Mouse (Mus musculus) intestine, embryonic 16.5 days (tissue): ENCODE results near the gene Plcg1. TPM values are rescaled to one million over a fixed set of nuclear protein-coding genes. Genes with fewer than 3 reads are reported as not detected.

Experiments
- ATAC-seq: fragments of 200-750 bp; cut with Nextera tagmentation; 2 replicates; pipeline ENCODE4 v1.8.0; 2017; ENCODE audit warnings: moderate TSS enrichment, moderate library complexity
- H3K27ac ChIP-seq: fragments of 300-500 bp; sonication (generic); 2 replicates; pipeline ENCODE4 v1.5.1; 2014; ENCODE audit warnings: mild to moderate bottlenecking, low read length
- H3K27me3 ChIP-seq: fragments of 300-500 bp; sonication (generic); replicated peaks from 2 replicates; pipeline ENCODE4 v1.6.1; 2014; ENCODE audit warnings: low read length, control low read depth, mixed read lengths; ENCODE audit not compliant: control insufficient read depth, insufficient read depth
- H3K36me3 ChIP-seq: fragments of 300-500 bp; sonication (generic); 2 replicates; pipeline ENCODE4 v1.6.1; 2014; ENCODE audit warnings: low read length, control low read depth; ENCODE audit not compliant: control insufficient read depth, insufficient read depth
- H3K4me1 ChIP-seq: fragments of 300-500 bp; sonication (generic); 2 replicates; pipeline ENCODE4 v1.6.1; 2014; ENCODE audit warnings: low read length, control low read depth, mixed read lengths; ENCODE audit not compliant: control insufficient read depth, insufficient read depth
- H3K4me2 ChIP-seq: fragments of 300-500 bp; sonication (generic); 2 replicates; pipeline ENCODE4 v1.6.1; 2014; ENCODE audit warnings: low read depth, low read length, control low read depth
- H3K4me3 ChIP-seq: fragments of 300-500 bp; sonication (generic); 2 replicates; pipeline ENCODE4 v1.5.1; 2014; ENCODE audit warnings: mild to moderate bottlenecking, low read length
- H3K9ac ChIP-seq: fragments of 300-500 bp; sonication (generic); 2 replicates; pipeline ENCODE4 v1.6.1; 2014; ENCODE audit warnings: low read depth, low read length
- H3K9me3 ChIP-seq: fragments of 300-500 bp; sonication (generic); 2 replicates; pipeline ENCODE4 v1.6.1; 2016; ENCODE audit warnings: low read length, control low read depth; ENCODE audit not compliant: control insufficient read depth
- WGBS: fragments of 180-500 bp; shearing (Covaris S2); extraction: QIAGEN DNeasy Blood & Tissue Kit; methylation state at CpG from one replicate; pipeline ENCODE4 v1.1.7; 2014; 5-methylcytosine and 5-hydroxymethylcytosine counted together
- polyA plus RNA-seq: library from polyadenylated mRNA; unstranded; fragments of >200 nt; fragmentation: Nextera tagmentation; extraction: Ambion mirVana; gene quantifications from 2 replicates; pipeline ENCODE4 v1.2.1, GENCODE M21; 2015

The Plcg1 gene
- polyA plus RNA-seq, 1 experiment from 2014 or later: 16.5 TPM

DNA sequence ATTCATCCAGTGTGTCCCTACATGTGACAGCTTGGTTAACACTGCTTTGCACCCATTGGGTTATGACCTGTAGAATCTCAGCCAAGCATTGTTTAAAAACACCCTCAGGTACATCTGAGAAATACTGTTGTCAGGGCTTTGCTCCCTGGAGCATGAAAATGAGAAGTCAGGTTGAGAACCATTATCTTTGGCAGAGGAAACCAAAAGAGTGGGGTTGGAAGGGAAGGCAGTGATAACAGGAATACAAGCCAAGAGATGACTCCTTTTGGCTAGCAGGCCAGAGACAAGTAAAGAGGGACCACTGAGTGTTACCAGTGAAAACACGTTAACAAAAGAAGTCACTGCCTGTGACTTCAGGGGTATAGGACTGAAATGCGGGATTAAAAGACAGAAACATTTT, 33.3 kb downstream of the Plcg1 start:
- H3K9ac ChIP-seq: no peak overlapping the region

GRCm38 (mm10) chr2:160765096-160765495, 34.0 kb downstream of the Plcg1 start:
- ATAC-seq: no peak
- Histone ChIP-seq H3K4me2 (no peak overlapping the region), H3K9ac (no peak overlapping the region), H3K4me1 (no peaks in the 10 kb centered on the region), H3K27me3 (no peaks in the 10 kb centered on the region), H3K36me3 (peaks cover 4% of the 10 kb centered on the region; the same call in 1 of the 2 replicates), H3K4me3 (no peak overlapping the region), H3K9me3 (no peaks in the 10 kb centered on the region), H3K27ac (no peak overlapping the region)
- WGBS: 70% methylated on average over 3 of the region's 3 CpGs

More for the DNA sequence above, 33.3 kb downstream of the Plcg1 start:
- H3K36me3 ChIP-seq: peaks cover 8% of the 10 kb centered on the region
- H3K4me3 ChIP-seq: no peak overlapping the region
- no peak overlapping the region for H3K27ac ChIP-seq
- H3K9me3 ChIP-seq: no peaks in the 10 kb centered on the region
- no peak overlapping the region for H3K4me2 ChIP-seq
- no peak for ATAC-seq
- H3K4me1 ChIP-seq: no peaks in the 10 kb centered on the region
- 77% methylated on average over 2 of the region's 2 CpGs for WGBS
- no peaks in the 10 kb centered on the region for H3K27me3 ChIP-seq

DNA sequence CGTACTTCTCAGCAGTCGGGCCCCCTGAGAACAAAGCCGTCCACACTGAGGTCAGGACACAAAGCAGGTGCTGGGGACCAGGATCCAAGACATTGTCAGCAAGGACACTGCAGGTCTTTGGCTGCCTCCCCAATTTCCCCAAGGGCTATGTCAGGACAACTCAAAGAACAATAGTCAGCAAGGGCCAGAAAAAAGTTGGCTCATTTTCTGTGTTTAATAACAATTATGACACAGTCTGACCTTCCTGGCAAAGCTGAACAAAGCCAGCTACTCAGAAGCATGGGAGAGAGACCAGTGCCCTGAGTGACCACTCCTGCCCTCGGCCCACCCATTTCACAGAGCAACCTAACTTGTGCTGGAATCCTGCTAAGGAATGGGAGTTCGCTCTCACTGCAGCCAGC, 35.3 kb downstream of the Plcg1 start:
- 71% methylated on average over 5 of the region's 5 CpGs for WGBS
- ATAC-seq: no peak

DNA sequence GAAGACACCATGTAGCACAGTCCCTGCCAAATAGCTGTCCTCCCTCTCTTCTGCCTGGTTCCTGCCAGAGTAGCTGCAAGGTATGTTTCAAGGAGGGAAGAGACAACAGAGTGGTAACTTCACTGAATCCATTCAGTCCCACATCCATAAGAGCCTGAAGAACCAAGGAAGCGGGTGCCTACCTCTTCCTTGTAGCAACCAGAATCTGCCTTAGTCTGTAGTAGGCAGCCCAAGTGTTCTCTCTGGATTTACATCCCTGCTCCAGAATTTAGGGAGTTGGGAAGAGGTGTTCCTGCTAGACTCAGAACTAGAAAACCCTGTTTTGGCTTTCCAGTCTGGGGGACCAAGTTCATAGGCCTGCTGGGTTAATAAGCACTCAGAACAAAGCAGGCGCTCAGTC, 36.1 kb downstream of the Plcg1 start:
- ATAC-seq: no peak
- no peak overlapping the region for H3K4me2 ChIP-seq
- no peaks in the 10 kb centered on the region for H3K36me3 ChIP-seq
- H3K27me3 ChIP-seq: no peaks in the 10 kb centered on the region
- H3K4me1 ChIP-seq: no peaks in the 10 kb centered on the region
- H3K9ac ChIP-seq: no peak overlapping the region
- H3K9me3 ChIP-seq: no peaks in the 10 kb centered on the region
- no peak overlapping the region for H3K4me3 ChIP-seq
- 96% methylated on average over 2 of the region's 2 CpGs for WGBS
- H3K27ac ChIP-seq: no peak overlapping the region

More for the DNA sequence above, 35.3 kb downstream of the Plcg1 start:
- Histone ChIP-seq H3K27ac (no peak overlapping the region), H3K36me3 (peaks cover under 1% of the 10 kb centered on the region; the same call in 1 of the 2 replicates), H3K9ac (no peak overlapping the region), H3K9me3 (no peaks in the 10 kb centered on the region), H3K27me3 (no peaks in the 10 kb centered on the region), H3K4me2 (no peak overlapping the region), H3K4me1 (no peaks in the 10 kb centered on the region), H3K4me3 (no peak overlapping the region)

DNA sequence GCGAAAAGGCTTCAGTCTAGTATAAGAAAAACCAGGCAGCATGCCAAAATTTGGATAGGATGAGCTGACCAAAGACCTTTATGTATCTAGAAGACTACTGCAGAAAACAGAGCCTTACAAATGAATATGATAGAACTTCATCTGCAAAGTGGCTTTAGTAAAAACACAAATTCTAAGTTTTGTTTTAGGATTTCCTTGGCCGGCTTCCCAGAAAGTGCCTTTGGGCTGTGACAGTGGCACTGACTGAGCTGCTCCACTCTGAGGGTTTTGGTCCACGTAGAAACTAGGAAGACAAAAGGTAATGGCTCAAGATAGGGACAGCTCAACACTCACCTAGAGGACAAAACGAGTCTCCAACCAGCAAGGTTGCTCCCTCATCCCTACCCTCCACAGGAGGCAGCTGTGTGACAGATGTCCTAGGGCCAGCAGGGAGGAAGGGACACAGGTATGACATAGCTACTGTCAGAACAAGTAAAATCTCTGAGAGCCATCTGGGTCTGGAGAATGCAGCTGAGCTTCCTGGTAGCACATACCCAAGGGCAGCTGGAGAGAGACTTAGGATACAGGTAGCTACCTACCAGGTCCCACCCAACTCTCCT, 37.1 kb downstream of the Plcg1 start:
- Histone ChIP-seq H3K4me1 (no peaks in the 10 kb centered on the region), H3K27ac (no peak overlapping the region), H3K36me3 (no peaks in the 10 kb centered on the region), H3K4me3 (no peak overlapping the region), H3K9ac (no peak overlapping the region), H3K27me3 (no peaks in the 10 kb centered on the region), H3K4me2 (no peak overlapping the region), H3K9me3 (no peaks in the 10 kb centered on the region)
- 75% methylated on average over 4 of the region's 4 CpGs for WGBS
- ATAC-seq: no peak

DNA sequence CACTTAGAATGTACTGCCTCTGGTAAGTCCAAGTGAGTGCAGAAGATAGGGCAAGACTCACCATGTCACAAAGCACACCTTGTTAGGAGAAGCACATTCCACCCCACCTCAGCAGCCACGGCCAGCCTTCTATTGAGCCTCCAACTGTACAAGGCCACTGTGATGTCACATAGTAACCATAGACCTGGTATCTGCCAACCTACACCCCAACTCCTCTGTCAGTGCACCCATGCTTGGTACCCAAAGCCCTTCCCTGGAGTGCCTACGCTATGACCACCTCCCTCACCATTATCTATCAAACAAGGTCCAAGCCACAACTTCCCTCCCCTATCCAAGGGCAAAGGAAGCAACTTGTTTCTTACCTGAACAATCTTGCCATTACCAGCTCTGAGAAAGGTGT, 37.9 kb downstream of the Plcg1 start:
- no peak overlapping the region for H3K9ac ChIP-seq
- no peaks in the 10 kb centered on the region for H3K36me3 ChIP-seq
- no peak for ATAC-seq
- H3K4me2 ChIP-seq: no peak overlapping the region
- no peaks in the 10 kb centered on the region for H3K9me3 ChIP-seq
- no peaks in the 10 kb centered on the region for H3K4me1 ChIP-seq
- no peak overlapping the region for H3K4me3 ChIP-seq
- no peak overlapping the region for H3K27ac ChIP-seq
- 90% methylated on average over 2 of the region's 2 CpGs for WGBS
- H3K27me3 ChIP-seq: no peaks in the 10 kb centered on the region

GRCm38 (mm10) chr2:160770409-160770808, 39.3 kb downstream of the Plcg1 start:
- no peaks in the 10 kb centered on the region for H3K4me1 ChIP-seq
- no peak overlapping the region for H3K4me2 ChIP-seq
- no peak for ATAC-seq
- H3K36me3 ChIP-seq: no peaks in the 10 kb centered on the region
- H3K4me3 ChIP-seq: no peak overlapping the region
- H3K27ac ChIP-seq: no peak overlapping the region
- H3K27me3 ChIP-seq: no peaks in the 10 kb centered on the region
- H3K9ac ChIP-seq: no peak overlapping the region
- no peaks in the 10 kb centered on the region for H3K9me3 ChIP-seq

DNA sequence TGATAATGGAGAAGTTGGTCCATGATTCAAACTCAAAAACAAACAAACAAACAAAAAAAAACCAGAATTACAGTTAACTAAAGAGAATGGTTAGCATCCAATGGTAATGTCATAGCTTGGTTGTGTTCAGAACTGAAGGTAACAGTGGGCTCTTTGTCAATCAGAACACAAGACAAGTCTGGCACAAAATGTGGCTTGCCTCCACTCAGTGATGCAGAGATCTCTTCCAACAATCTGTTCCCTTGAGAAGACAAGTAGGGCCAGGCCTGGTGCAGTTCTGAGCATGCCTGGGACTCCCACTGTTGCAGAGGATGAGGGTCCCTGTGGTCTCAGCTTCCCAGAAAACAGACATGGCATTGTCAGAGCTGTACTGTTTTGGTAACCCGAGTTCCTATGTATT, 39.8 kb downstream of the Plcg1 start:
- no peaks in the 10 kb centered on the region for H3K27me3 ChIP-seq
- H3K4me3 ChIP-seq: no peak overlapping the region
- WGBS: 84% methylated on average over 1 of the region's 1 CpGs
- H3K9ac ChIP-seq: no peak overlapping the region
- H3K27ac ChIP-seq: no peak overlapping the region
- H3K9me3 ChIP-seq: no peaks in the 10 kb centered on the region
- H3K4me1 ChIP-seq: no peaks in the 10 kb centered on the region
- no peaks in the 10 kb centered on the region for H3K36me3 ChIP-seq
- no peak for ATAC-seq
- H3K4me2 ChIP-seq: no peak overlapping the region

- 83% methylated on average over 8 of the region's 8 CpGs for WGBS
- no peak for ATAC-seq
- H3K27me3 ChIP-seq: no peaks in the 10 kb centered on the region
Observed at GRCm38 (mm10) chr2:160771325-160772276, 40.5 kb downstream of the Plcg1 start.

More at GRCm38 (mm10) chr2:160771325-160772276, 40.5 kb downstream of the Plcg1 start:
- no peaks in the 10 kb centered on the region for H3K36me3 ChIP-seq
- no peak overlapping the region for H3K4me2 ChIP-seq
- no peak overlapping the region for H3K9ac ChIP-seq
- H3K9me3 ChIP-seq: no peaks in the 10 kb centered on the region
- H3K27ac ChIP-seq: no peak overlapping the region
- no peaks in the 10 kb centered on the region for H3K4me1 ChIP-seq
- no peak overlapping the region for H3K4me3 ChIP-seq
